Mouse (Mus musculus) ES-Bruce4 (cell line): ENCODE results near the gene Nos1ap.

Experiments used
- CTCF ChIP-seq: IDR thresholded peaks from one replicate; pipeline ENCODE4 v1.8.1; 2011; ENCODE audit warnings: low read depth, low read length
- EP300 ChIP-seq: IDR thresholded peaks from 2 replicates; pipeline ENCODE4 v1.6.1; 2011; ENCODE audit warnings: low read depth, low read length; ENCODE audit not compliant: insufficient read depth
- POLR2A ChIP-seq: IDR thresholded peaks from one replicate; pipeline ENCODE4 v1.8.1; 2011; ENCODE audit warnings: low read length; ENCODE audit not compliant: insufficient read depth

GRCm38 (mm10) chr1:170373750-170374149 lies 215.9 kb downstream of the Nos1ap start:
- no peak for TF ChIP-seq CTCF
- TF ChIP-seq EP300 = no peak
- TF ChIP-seq POLR2A = no peak
